Mouse (Mus musculus): ENCODE data around the gene Rab35. TPM values are rescaled to one million over a fixed set of nuclear protein-coding genes. Genes with fewer than 3 reads are reported as not detected.

The Rab35 gene
- total RNA-seq, 2 experiments from 2014 or later, result 60.6 to 64.4 TPM

- no peak for DNase-seq (ENCODE audit: low spot score in 2 of 2)
These were observed 17.2 kb downstream of the Rab35 start for GRCm38 (mm10) chr5:115648876-115649275.

GRCm38 (mm10) chr5:115649699-115650098 lies 18.0 kb downstream of the Rab35 start:
- DNase-seq (ENCODE audit: low spot score in 2 of 2), result no peak

- no peak for DNase-seq (ENCODE audit: low spot score in 2 of 2)
These were observed 19.2 kb downstream of the Rab35 start for GRCm38 (mm10) chr5:115650885-115651284.

GRCm38 (mm10) chr5:115651821-115652220 lies 20.1 kb downstream of the Rab35 start:
- no peak for DNase-seq (ENCODE audit: low spot score in 2 of 2)

- DNase-seq (ENCODE audit: low spot score in 2 of 2), result peak; percentile 100
These were observed 21.2 kb downstream of the Rab35 start for GRCm38 (mm10) chr5:115652681-115653575.

- no peak for DNase-seq (ENCODE audit: low spot score in 2 of 2)
These were observed 22.1 kb downstream of the Rab35 start for GRCm38 (mm10) chr5:115653776-115654175.

GRCm38 (mm10) chr5:115656677-115657076 lies 25.0 kb downstream of the Rab35 start:
- no peak for DNase-seq (ENCODE audit: low spot score in 2 of 2)

- no peak for DNase-seq (ENCODE audit: low spot score in 2 of 2)
These were observed 25.5 kb downstream of the Rab35 start for GRCm38 (mm10) chr5:115657234-115657633.

- no peak for DNase-seq (ENCODE audit: low spot score in 2 of 2)
These were observed 26.6 kb downstream of the Rab35 start for GRCm38 (mm10) chr5:115658352-115658751.

GRCm38 (mm10) chr5:115662658-115663057 lies 30.9 kb downstream of the Rab35 start:
- DNase-seq (ENCODE audit: low spot score in 2 of 2), result no peak

GRCm38 (mm10) chr5:115666366-115667065 lies 34.8 kb downstream of the Rab35 start:
- no peak for DNase-seq (ENCODE audit: low spot score in 2 of 2)

GRCm38 (mm10) chr5:115667210-115667609 lies 35.5 kb downstream of the Rab35 start:
- no peak for DNase-seq (ENCODE audit: low spot score in 2 of 2)

GRCm38 (mm10) chr5:115667894-115668293 lies 36.2 kb downstream of the Rab35 start:
- no peak for DNase-seq (ENCODE audit: low spot score in 2 of 2)

- DNase-seq (ENCODE audit: low spot score in 2 of 2), result no peak
These were observed 37.3 kb downstream of the Rab35 start for GRCm38 (mm10) chr5:115668986-115669385.

GRCm38 (mm10) chr5:115669974-115670373 lies 38.3 kb downstream of the Rab35 start:
- DNase-seq (ENCODE audit: low spot score in 2 of 2), result no peak

GRCm38 (mm10) chr5:115670406-115670805 lies 38.7 kb downstream of the Rab35 start:
- no peak for DNase-seq (ENCODE audit: low spot score in 2 of 2)

- DNase-seq (ENCODE audit: low spot score in 2 of 2), result no peak
These were observed 40.1 kb downstream of the Rab35 start for GRCm38 (mm10) chr5:115671846-115672245.

- DNase-seq (ENCODE audit: low spot score in 2 of 2), result no peak
These were observed 53.4 kb downstream of the Rab35 start for GRCm38 (mm10) chr5:115685126-115685525.

- DNase-seq (ENCODE audit: low spot score in 2 of 2), result no peak
These were observed 55.0 kb downstream of the Rab35 start for GRCm38 (mm10) chr5:115686716-115687115.

GRCm38 (mm10) chr5:115693271-115693670 lies 61.6 kb downstream of the Rab35 start:
- no peak for DNase-seq (ENCODE audit: low spot score in 2 of 2)

- no peak for DNase-seq (ENCODE audit: low spot score in 2 of 2)
These were observed 63.6 kb downstream of the Rab35 start for GRCm38 (mm10) chr5:115695191-115695770.

- no peak for DNase-seq (ENCODE audit: low spot score in 2 of 2)
These were observed 65.1 kb downstream of the Rab35 start for GRCm38 (mm10) chr5:115696811-115697210.

All from adrenal gland, adult 18-20 months (tissue).